Mouse (Mus musculus): ENCODE data around the gene Dlgap3. TPM values are rescaled to one million over a fixed set of nuclear protein-coding genes. Genes with fewer than 3 reads are reported as not detected.
A peak's percentile ranks its signal among the peaks of the same experiment; 100 is the strongest.

The Dlgap3 gene
- polyA plus RNA-seq, 1 experiment from 2014 or later, result 2.8 TPM

- Histone ChIP-seq H3K4me1 (ENCODE audit: control insufficient read depth, insufficient read depth, low read length) (no peaks in the 10 kb centered on the region), H3K9ac (ENCODE audit: low read depth, low read length) (no peak overlapping the region), H3K27me3 (replicated peaks; ENCODE audit: control insufficient read depth, insufficient read depth, low read length) (peaks cover 24% of the 10 kb centered on the region), H3K36me3 (ENCODE audit: control insufficient read depth, insufficient read depth, low read length) (no peaks in the 10 kb centered on the region), H3K4me2 (ENCODE audit: low read depth, low read length) (no peak overlapping the region), H3K4me3 (ENCODE audit: low read depth, low read length) (no peak overlapping the region), H3K27ac (replicated peaks; ENCODE audit: low read depth, low read length) (no peak overlapping the region), H3K9me3 (ENCODE audit: control insufficient read depth, low read length) (0 out of 2 replicates have a peak, but pooled peaks cover 4% of the 10 kb centered on the region)
- 16% methylated on average over 19 of the region's 19 CpGs for whole genome bisulfite sequencing
- ATAC-seq (ENCODE audit: low read depth) (no peak), DNase-seq (ENCODE audit: low spot score) (no peak)
These were observed 10.8 kb downstream of the Dlgap3 start for GRCm38 (mm10) chr4:127179469-127180449.

DNA sequence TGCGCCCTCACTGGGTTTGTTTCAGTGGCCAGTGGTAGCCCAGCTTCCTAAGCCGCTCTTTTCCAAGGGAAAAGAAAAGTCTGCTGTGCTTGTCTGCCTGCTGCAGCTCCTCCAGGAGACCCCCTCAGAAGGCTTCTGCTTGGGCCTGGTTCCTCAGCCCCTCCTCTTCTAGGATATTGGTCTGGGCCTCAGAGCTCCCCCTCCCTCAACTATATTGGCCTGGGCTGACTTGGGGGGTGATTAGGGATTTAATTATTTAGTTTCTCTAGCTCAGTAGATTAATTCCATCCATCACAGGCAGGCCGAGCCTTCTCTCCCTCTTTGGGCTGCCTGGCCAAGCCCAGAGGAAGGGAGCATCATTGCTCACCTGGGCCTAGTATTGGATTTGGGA lies 11.4 kb downstream of the Dlgap3 start:
- Histone ChIP-seq H3K4me1 (ENCODE audit: control insufficient read depth, insufficient read depth, low read length) (no peaks in the 10 kb centered on the region), H3K36me3 (ENCODE audit: control insufficient read depth, insufficient read depth, low read length) (no peaks in the 10 kb centered on the region), H3K4me3 (ENCODE audit: low read depth, low read length) (no peak overlapping the region), H3K27me3 (replicated peaks; ENCODE audit: control insufficient read depth, insufficient read depth, low read length) (peaks cover 24% of the 10 kb centered on the region), H3K27ac (replicated peaks; ENCODE audit: low read depth, low read length) (no peak overlapping the region), H3K4me2 (ENCODE audit: low read depth, low read length) (no peak overlapping the region), H3K9ac (ENCODE audit: low read depth, low read length) (no peak overlapping the region), H3K9me3 (ENCODE audit: control insufficient read depth, low read length) (0 out of 2 replicates have a peak, but pooled peaks cover 4% of the 10 kb centered on the region)
- WGBS, result 50% methylated on average over 3 of the region's 3 CpGs
- no peak for ATAC-seq (ENCODE audit: low read depth)
- no peak for DNase-seq (ENCODE audit: low spot score)

DNA sequence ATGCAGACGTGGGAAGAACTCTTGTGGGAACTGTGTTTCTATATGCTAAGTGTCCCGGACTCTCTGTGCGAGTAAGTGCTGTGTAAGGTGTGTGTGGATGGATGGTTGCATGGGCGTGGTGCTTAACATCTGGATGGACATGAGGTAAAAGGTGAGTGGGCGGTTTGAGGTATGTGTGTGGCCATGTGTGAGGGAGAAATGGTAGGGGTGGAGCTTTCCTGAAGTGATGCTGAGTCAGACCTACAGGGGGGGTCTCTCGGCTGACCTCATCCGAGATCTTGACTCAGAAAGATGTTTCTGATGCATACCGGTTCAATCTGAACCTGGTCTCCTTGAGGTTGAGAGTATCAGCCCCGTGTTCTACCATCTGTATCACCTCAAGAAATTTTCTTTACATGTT lies 12.0 kb downstream of the Dlgap3 start:
- Histone ChIP-seq H3K4me2 (ENCODE audit: low read depth, low read length) (no peak overlapping the region), H3K27ac (replicated peaks; ENCODE audit: low read depth, low read length) (no peak overlapping the region), H3K9me3 (ENCODE audit: control insufficient read depth, low read length) (0 out of 2 replicates have a peak, but pooled peaks cover 4% of the 10 kb centered on the region), H3K36me3 (ENCODE audit: control insufficient read depth, insufficient read depth, low read length) (no peaks in the 10 kb centered on the region), H3K9ac (ENCODE audit: low read depth, low read length) (no peak overlapping the region), H3K4me3 (ENCODE audit: low read depth, low read length) (no peak overlapping the region), H3K4me1 (ENCODE audit: control insufficient read depth, insufficient read depth, low read length) (no peaks in the 10 kb centered on the region), H3K27me3 (replicated peaks; ENCODE audit: control insufficient read depth, insufficient read depth, low read length) (peaks cover 24% of the 10 kb centered on the region)
- ATAC-seq (ENCODE audit: low read depth) (no peak), DNase-seq (ENCODE audit: low spot score) (no peak)
- WGBS, result 81% methylated on average over 9 of the region's 9 CpGs

DNA sequence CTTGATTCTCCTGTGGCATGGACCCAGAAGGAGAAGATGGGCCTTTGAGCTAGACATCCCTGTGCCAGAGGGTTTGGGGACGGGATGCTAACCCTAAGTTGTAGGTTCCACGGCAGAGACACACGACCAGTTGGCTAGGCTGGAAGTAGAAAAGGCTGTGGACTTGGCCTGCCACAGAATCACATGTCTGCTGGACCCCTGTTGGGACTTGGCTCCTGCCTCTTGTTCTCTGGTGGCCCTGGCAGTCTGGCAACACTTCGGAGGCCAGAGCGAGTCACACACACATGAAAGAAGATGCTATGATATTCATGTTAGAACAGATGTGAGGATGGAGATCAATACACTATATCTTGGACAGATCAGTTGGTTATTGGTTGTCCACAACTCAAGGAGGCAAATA lies 14.9 kb downstream of the Dlgap3 start:
- H3K4me1 ChIP-seq (ENCODE audit: control insufficient read depth, insufficient read depth, low read length), result no peaks in the 10 kb centered on the region
- WGBS, result 79% methylated on average over 5 of the region's 5 CpGs
- no peak overlapping the region for H3K4me3 ChIP-seq (ENCODE audit: low read depth, low read length)
- no peak overlapping the region for H3K4me2 ChIP-seq (ENCODE audit: low read depth, low read length)
- H3K27ac ChIP-seq (replicated peaks; ENCODE audit: low read depth, low read length), result no peak overlapping the region
- peaks cover 9% of the 10 kb centered on the region for H3K27me3 ChIP-seq (replicated peaks; ENCODE audit: control insufficient read depth, insufficient read depth, low read length)
- no peak for DNase-seq (ENCODE audit: low spot score)
- H3K36me3 ChIP-seq (ENCODE audit: control insufficient read depth, insufficient read depth, low read length), result no peaks in the 10 kb centered on the region
- H3K9ac ChIP-seq (ENCODE audit: low read depth, low read length), result no peak overlapping the region
- ATAC-seq (ENCODE audit: low read depth), result no peak
- H3K9me3 ChIP-seq (ENCODE audit: control insufficient read depth, low read length), result 0 out of 2 replicates have a peak, but pooled peaks cover 4% of the 10 kb centered on the region

DNA sequence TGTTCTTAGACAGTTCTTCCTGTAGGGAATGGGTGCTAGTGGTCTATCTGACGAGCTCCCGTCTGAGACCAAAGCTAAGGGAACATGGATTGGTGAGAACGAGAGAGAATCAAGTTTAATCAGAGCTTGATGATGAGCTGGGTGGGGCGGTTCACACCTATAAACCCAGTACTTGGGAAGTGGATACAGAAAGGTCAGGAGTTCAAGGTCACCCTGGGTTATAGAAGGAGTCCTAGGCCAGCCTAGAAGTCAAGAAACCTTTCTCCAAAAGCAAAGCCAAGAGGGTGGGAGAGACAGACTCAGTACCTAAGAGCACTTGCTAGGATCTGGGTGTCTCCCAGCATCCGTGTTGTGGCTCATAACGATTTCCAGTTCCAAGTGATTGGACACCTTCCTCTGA lies 21.9 kb downstream of the Dlgap3 start:
- Histone ChIP-seq H3K27ac (replicated peaks; ENCODE audit: low read depth, low read length) (no peak overlapping the region), H3K9ac (ENCODE audit: low read depth, low read length) (no peak overlapping the region), H3K4me2 (ENCODE audit: low read depth, low read length) (no peak overlapping the region), H3K36me3 (ENCODE audit: control insufficient read depth, insufficient read depth, low read length) (no peaks in the 10 kb centered on the region), H3K4me1 (ENCODE audit: control insufficient read depth, insufficient read depth, low read length) (no peaks in the 10 kb centered on the region), H3K4me3 (ENCODE audit: low read depth, low read length) (no peak overlapping the region), H3K27me3 (replicated peaks; ENCODE audit: control insufficient read depth, insufficient read depth, low read length) (no peaks in the 10 kb centered on the region; the same call in 1 of the 2 replicates), H3K9me3 (ENCODE audit: control insufficient read depth, low read length) (no peaks in the 10 kb centered on the region)
- DNase-seq (ENCODE audit: low spot score), result no peak
- WGBS, result 84% methylated on average over 6 of the region's 6 CpGs
- no peak for ATAC-seq (ENCODE audit: low read depth)

DNA sequence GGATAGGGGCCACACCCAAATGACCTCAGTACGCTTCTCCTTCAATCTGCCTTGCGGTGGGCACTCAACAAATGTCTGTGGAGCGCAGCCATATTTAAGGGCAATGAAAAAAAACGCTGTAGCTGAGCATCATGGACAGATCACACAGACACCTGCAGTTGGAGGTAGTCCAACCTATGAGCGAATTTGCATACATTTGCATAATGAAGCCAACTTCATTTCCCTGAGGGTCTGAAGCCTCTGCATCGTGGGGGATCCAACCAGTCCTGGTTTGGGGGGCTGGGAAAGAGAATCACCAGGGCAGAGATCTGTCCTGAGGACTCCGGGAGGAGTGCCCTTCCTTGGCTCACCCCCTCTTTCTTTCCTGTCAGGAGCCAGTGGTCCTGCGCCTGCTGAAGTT lies 23.7 kb downstream of the Dlgap3 start:
- H3K9me3 ChIP-seq (ENCODE audit: control insufficient read depth, low read length), result no peaks in the 10 kb centered on the region
- no peak overlapping the region for H3K27ac ChIP-seq (replicated peaks; ENCODE audit: low read depth, low read length)
- H3K36me3 ChIP-seq (ENCODE audit: control insufficient read depth, insufficient read depth, low read length), result no peaks in the 10 kb centered on the region
- no peak for ATAC-seq (ENCODE audit: low read depth)
- WGBS, result 79% methylated on average over 8 of the region's 8 CpGs
- no peak overlapping the region for H3K4me2 ChIP-seq (ENCODE audit: low read depth, low read length)
- H3K9ac ChIP-seq (ENCODE audit: low read depth, low read length), result no peak overlapping the region
- H3K27me3 ChIP-seq (replicated peaks; ENCODE audit: control insufficient read depth, insufficient read depth, low read length), result no peaks in the 10 kb centered on the region; the same call in 1 of the 2 replicates
- H3K4me3 ChIP-seq (ENCODE audit: low read depth, low read length), result no peak overlapping the region
- no peak for DNase-seq (ENCODE audit: low spot score)
- H3K4me1 ChIP-seq (ENCODE audit: control insufficient read depth, insufficient read depth, low read length), result no peaks in the 10 kb centered on the region

GRCm38 (mm10) chr4:127193378-127194155 lies 24.6 kb downstream of the Dlgap3 start:
- ATAC-seq (ENCODE audit: low read depth), result no peak
- Histone ChIP-seq H3K9ac (ENCODE audit: low read depth, low read length) (no peak overlapping the region), H3K27me3 (replicated peaks; ENCODE audit: control insufficient read depth, insufficient read depth, low read length) (no peaks in the 10 kb centered on the region; the same call in 1 of the 2 replicates), H3K27ac (replicated peaks; ENCODE audit: low read depth, low read length) (no peak overlapping the region), H3K36me3 (ENCODE audit: control insufficient read depth, insufficient read depth, low read length) (no peaks in the 10 kb centered on the region), H3K4me3 (ENCODE audit: low read depth, low read length) (no peak overlapping the region), H3K4me1 (ENCODE audit: control insufficient read depth, insufficient read depth, low read length) (no peaks in the 10 kb centered on the region), H3K4me2 (ENCODE audit: low read depth, low read length) (no peak overlapping the region), H3K9me3 (ENCODE audit: control insufficient read depth, low read length) (no peaks in the 10 kb centered on the region)
- peak; percentile 19 for DNase-seq (ENCODE audit: low spot score)
- 68% methylated on average over 14 of the region's 14 CpGs for WGBS

DNA sequence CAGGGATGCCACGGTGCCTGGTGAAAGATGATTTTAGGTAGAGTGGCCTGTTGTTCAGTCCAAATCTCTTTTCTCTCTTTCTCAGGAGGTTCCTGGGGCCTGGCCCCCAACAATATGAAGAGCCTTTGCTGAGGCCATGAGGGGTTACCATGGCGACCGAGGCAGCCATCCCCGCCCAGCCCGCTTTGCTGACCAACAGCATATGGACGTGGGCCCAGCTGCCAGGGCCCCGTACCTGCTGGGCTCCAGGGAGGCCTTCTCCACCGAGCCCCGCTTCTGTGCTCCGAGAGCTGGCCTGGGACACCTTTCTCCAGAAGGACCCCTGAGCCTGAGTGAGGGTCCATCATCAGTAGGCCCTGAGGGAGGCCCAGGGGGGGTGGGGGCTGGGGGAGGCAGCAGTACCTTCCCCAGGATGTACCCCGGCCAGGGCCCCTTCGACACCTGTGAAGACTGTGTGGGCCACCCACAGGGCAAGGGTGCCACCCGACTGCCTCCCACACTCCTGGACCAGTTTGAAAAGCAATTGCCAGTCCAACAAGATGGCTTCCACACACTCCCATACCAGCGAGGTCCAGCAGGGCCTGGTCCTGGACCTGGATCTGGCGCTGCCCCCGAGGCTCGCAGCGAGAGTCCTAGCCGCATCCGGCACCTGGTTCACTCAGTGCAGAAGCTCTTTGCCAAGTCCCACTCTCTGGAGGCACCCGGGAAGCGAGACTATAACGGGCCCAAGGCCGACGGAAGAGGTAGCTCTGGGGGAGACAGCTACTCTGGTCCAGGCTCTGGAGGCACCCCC lies 25.7 kb downstream of the Dlgap3 start:
- ATAC-seq (ENCODE audit: low read depth) (no peak), DNase-seq (ENCODE audit: low spot score) (no peak)
- no peak overlapping the region for H3K27ac ChIP-seq (replicated peaks; ENCODE audit: low read depth, low read length)
- WGBS, result 88% methylated on average over 23 of the region's 25 CpGs
- no peaks in the 10 kb centered on the region for H3K4me1 ChIP-seq (ENCODE audit: control insufficient read depth, insufficient read depth, low read length)
- no peaks in the 10 kb centered on the region for H3K9me3 ChIP-seq (ENCODE audit: control insufficient read depth, low read length)
- H3K27me3 ChIP-seq (replicated peaks; ENCODE audit: control insufficient read depth, insufficient read depth, low read length), result no peaks in the 10 kb centered on the region; the same call in 1 of the 2 replicates
- no peak overlapping the region for H3K9ac ChIP-seq (ENCODE audit: low read depth, low read length)
- H3K4me3 ChIP-seq (ENCODE audit: low read depth, low read length), result no peak overlapping the region
- no peaks in the 10 kb centered on the region for H3K36me3 ChIP-seq (ENCODE audit: control insufficient read depth, insufficient read depth, low read length)
- no peak overlapping the region for H3K4me2 ChIP-seq (ENCODE audit: low read depth, low read length)
